Mouse (Mus musculus) hindbrain, embryonic 11.5 days (tissue): ENCODE results near the gene Bdp1. TPM values are rescaled to one million over a fixed set of nuclear protein-coding genes. Genes with fewer than 3 reads are reported as not detected.

Experiments used
- ATAC-seq: fragments of 200-750 bp; cut with Nextera tagmentation; 2 replicates; pipeline ENCODE4 v1.8.0; 2017; ENCODE audit warnings: mild to moderate bottlenecking, moderate TSS enrichment, moderate library complexity; ENCODE audit not compliant: low FRiP score
- DNase-seq: peaks from one replicate; pipeline ENCODE4 v3.0.0-alpha.2; 2015; ENCODE audit warnings: low spot score
- H3K27ac ChIP-seq: fragments of 300-500 bp; sonication (generic); 2 replicates; pipeline ENCODE4 v1.5.1; 2014; ENCODE audit warnings: mild to moderate bottlenecking, low read depth, low read length
- H3K27me3 ChIP-seq: fragments of 300-500 bp; sonication (generic); 2 replicates; pipeline ENCODE4 v1.6.1; 2014; ENCODE audit warnings: mild to moderate bottlenecking, low read length, moderate library complexity, mixed read lengths; ENCODE audit not compliant: control insufficient read depth, insufficient read depth
- H3K36me3 ChIP-seq: fragments of 300-500 bp; sonication (generic); 2 replicates; pipeline ENCODE4 v1.6.1; 2014; ENCODE audit warnings: mild to moderate bottlenecking, low read length, moderate library complexity, mixed read lengths; ENCODE audit not compliant: control insufficient read depth, insufficient read depth
- H3K4me1 ChIP-seq: fragments of 300-500 bp; sonication (generic); replicated peaks from 2 replicates; pipeline ENCODE4 v1.6.1; 2014; ENCODE audit warnings: low read length, mixed read lengths; ENCODE audit not compliant: control insufficient read depth, insufficient read depth
- H3K4me2 ChIP-seq: fragments of 300-500 bp; sonication (generic); replicated peaks from 2 replicates; pipeline ENCODE4 v1.6.1; 2014; ENCODE audit warnings: mild to moderate bottlenecking, low read depth, low read length
- H3K4me3 ChIP-seq: fragments of 300-500 bp; sonication (generic); 2 replicates; pipeline ENCODE4 v1.5.1; 2014; ENCODE audit warnings: low read depth, low read length
- H3K9ac ChIP-seq: fragments of 300-500 bp; sonication (generic); 2 replicates; pipeline ENCODE4 v1.6.1; 2014; ENCODE audit warnings: low read depth, low read length
- H3K9me3 ChIP-seq: fragments of 300-500 bp; sonication (generic); 2 replicates; pipeline ENCODE4 v1.6.1; 2016; ENCODE audit warnings: low read length; ENCODE audit not compliant: control insufficient read depth
- WGBS: fragments of 180-500 bp; shearing (Covaris S2); extraction: QIAGEN DNeasy Blood & Tissue Kit; methylation state at CpG from one replicate; pipeline ENCODE4 v1.1.7; 2014; 5-methylcytosine and 5-hydroxymethylcytosine counted together
- polyA plus RNA-seq: library from polyadenylated mRNA; unstranded; fragments of >200 nt; fragmentation: Nextera tagmentation; extraction: Ambion mirVana; gene quantifications from 2 replicates; pipeline ENCODE4 v1.2.1, GENCODE M21; 2014

Bdp1 gene
- polyA plus RNA-seq, 1 experiment from 2014 or later: 31.6 TPM

- no peak for ATAC-seq
- 72% methylated on average over 1 of the region's 1 CpGs for WGBS
These were observed 120.5 kb downstream of the Bdp1 start for GRCm38 (mm10) chr13:99983320-99983719.

GRCm38 (mm10) chr13:99979406-99979805 lies 124.5 kb downstream of the Bdp1 start:
- no peak overlapping the region for H3K4me3 ChIP-seq
- no peak overlapping the region for H3K9ac ChIP-seq
- H3K4me1 ChIP-seq: no peaks in the 10 kb centered on the region
- H3K27me3 ChIP-seq: no peaks in the 10 kb centered on the region
- ATAC-seq (no peak), DNase-seq (no peak)
- H3K27ac ChIP-seq: no peak overlapping the region
- 62% methylated on average over 2 of the region's 2 CpGs for WGBS
- H3K36me3 ChIP-seq: no peaks in the 10 kb centered on the region
- H3K4me2 ChIP-seq: no peak overlapping the region
- no peaks in the 10 kb centered on the region for H3K9me3 ChIP-seq

More at GRCm38 (mm10) chr13:99983320-99983719, 120.5 kb downstream of the Bdp1 start:
- no peaks in the 10 kb centered on the region for H3K9me3 ChIP-seq
- no peaks in the 10 kb centered on the region for H3K36me3 ChIP-seq
- no peaks in the 10 kb centered on the region for H3K27me3 ChIP-seq
- H3K27ac ChIP-seq: no peak overlapping the region
- H3K9ac ChIP-seq: no peak overlapping the region
- no peaks in the 10 kb centered on the region for H3K4me1 ChIP-seq
- H3K4me3 ChIP-seq: no peak overlapping the region
- no peak for DNase-seq
- no peak overlapping the region for H3K4me2 ChIP-seq

GRCm38 (mm10) chr13:99970089-99970488 lies 133.8 kb downstream of the Bdp1 start:
- Histone ChIP-seq H3K4me1 (no peaks in the 10 kb centered on the region), H3K27ac (no peak overlapping the region), H3K36me3 (no peaks in the 10 kb centered on the region), H3K27me3 (no peaks in the 10 kb centered on the region), H3K9me3 (no peaks in the 10 kb centered on the region), H3K4me2 (no peak overlapping the region), H3K9ac (no peak overlapping the region), H3K4me3 (no peak overlapping the region)
- 88% methylated on average over 5 of the region's 5 CpGs for WGBS
- ATAC-seq (no peak), DNase-seq (no peak)

Other genes with a start within 250 kb of the Bdp1 start
- 32.1 and 32.8 TPM in 2 replicates for gene Cartpt, start 203.0 kb downstream of the Bdp1 start, polyA plus RNA-seq
- 34.6 and 36.5 TPM in 2 replicates for gene Mccc2, start 88.4 kb downstream of the Bdp1 start, polyA plus RNA-seq
- gene Serf1, start 3.9 kb upstream of the Bdp1 start, polyA plus RNA-seq: 264 and 267 TPM in 2 replicates
- 78.4 and 82.6 TPM in 2 replicates for gene Smn1, start 20.8 kb upstream of the Bdp1 start, polyA plus RNA-seq
- gene Naip2, start 98.0 kb upstream of the Bdp1 start, polyA plus RNA-seq: 0.19 and 0.25 TPM in 2 replicates
- gene Naip5, start 142.3 kb upstream of the Bdp1 start, polyA plus RNA-seq: 0.14 and 0.15 TPM in 2 replicates
- gene Naip6, start 213.6 kb upstream of the Bdp1 start, polyA plus RNA-seq: 0.11 TPM in 1 of 2 replicates, not detected in the other